Mouse (Mus musculus): ENCODE results near the gene Sdhd. TPM values are rescaled to one million over a fixed set of nuclear protein-coding genes. Genes with fewer than 3 reads are reported as not detected.

Gene Sdhd
- polyA plus RNA-seq, 1 experiment, result 133 TPM

GRCm38 (mm10) chr9:50616161-50616560 is 12.5 kb upstream of the Sdhd start:
- no peak for TF ChIP-seq CTCF (IDR thresholded peaks at IDR 0.05; ENCODE audit: low read depth, low read length)
- no peak for TF ChIP-seq POLR2A (IDR thresholded peaks at IDR 0.05; ENCODE audit: borderline replicate concordance, low read depth, low read length)
- Histone ChIP-seq H3K4me1 (ENCODE audit: control insufficient read depth, insufficient read depth, low read length) (peaks cover 4% of the 10 kb centered on the region), H3K27ac (ENCODE audit: insufficient read depth, low read depth, low read length) (no peak overlapping the region), H3K4me3 (ENCODE audit: insufficient read depth, low read length) (peak overlapping the region; percentile 80)

DNA sequence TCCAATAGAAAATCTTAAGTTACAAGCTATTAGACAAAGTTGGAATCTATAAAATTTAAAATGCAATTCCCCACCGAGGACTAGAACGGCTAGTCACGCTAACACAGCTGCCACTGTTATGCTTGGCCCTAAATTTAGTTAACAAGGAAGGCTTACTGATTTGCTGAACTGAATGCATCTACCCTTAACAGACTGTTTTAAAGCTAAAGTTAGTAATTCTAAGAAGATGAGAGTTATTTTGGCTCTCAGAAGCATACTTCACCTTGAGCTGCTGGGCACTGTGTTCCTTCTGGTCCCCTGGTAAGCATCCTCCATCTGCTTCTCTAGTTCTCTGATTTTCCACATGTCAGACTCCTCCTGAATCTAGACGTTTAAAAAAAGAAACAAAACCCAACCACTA is 8.5 kb upstream of the Sdhd start:
- no peak overlapping the region for H3K4me3 ChIP-seq (ENCODE audit: insufficient read depth, low read length)

GRCm38 (mm10) chr9:50604338-50604737 is 726 bp upstream of the Sdhd start:
- Histone ChIP-seq H3K4me1 (ENCODE audit: control insufficient read depth, insufficient read depth, low read length) (peaks cover 21% of the 10 kb centered on the region), H3K27ac (ENCODE audit: insufficient read depth, low read depth, low read length) (peak overlapping the region; percentile 57), H3K4me3 (ENCODE audit: insufficient read depth, low read length) (peak overlapping the region; percentile 68)
- TF ChIP-seq CTCF (IDR thresholded peaks at IDR 0.05; ENCODE audit: low read depth, low read length), result no peak

More for the DNA sequence above, 8.5 kb upstream of the Sdhd start:
- Histone ChIP-seq H3K27ac (ENCODE audit: insufficient read depth, low read depth, low read length) (no peak overlapping the region), H3K4me1 (ENCODE audit: control insufficient read depth, insufficient read depth, low read length) (peaks cover 6% of the 10 kb centered on the region)
- no peak for TF ChIP-seq CTCF (IDR thresholded peaks at IDR 0.05; ENCODE audit: low read depth, low read length)
- TF ChIP-seq POLR2A (IDR thresholded peaks at IDR 0.05; ENCODE audit: borderline replicate concordance, low read depth, low read length), result no peak

DNA sequence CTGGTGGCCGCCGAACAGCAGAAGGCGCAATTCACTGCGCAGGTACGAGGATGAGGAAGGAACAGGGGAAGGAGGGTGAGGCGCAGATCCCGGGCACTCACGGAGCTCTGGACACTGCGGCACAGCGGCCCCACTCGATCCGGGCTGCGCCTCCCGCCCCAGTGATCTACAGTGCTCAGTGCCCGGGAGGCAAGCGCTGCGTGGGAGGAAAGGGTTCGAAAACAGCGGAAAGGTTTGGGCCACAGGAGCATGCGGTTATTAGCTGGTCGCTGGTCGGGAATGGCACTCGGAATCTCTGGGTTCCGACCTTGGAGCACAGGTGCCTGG is 349 bp upstream of the Sdhd start:
- TF ChIP-seq CTCF (IDR thresholded peaks at IDR 0.05; ENCODE audit: low read depth, low read length) (no peak), POLR2A (IDR thresholded peaks at IDR 0.05; ENCODE audit: borderline replicate concordance, low read depth, low read length) (no peak)
- Histone ChIP-seq H3K4me1 (ENCODE audit: control insufficient read depth, insufficient read depth, low read length) (peaks cover 21% of the 10 kb centered on the region), H3K27ac (ENCODE audit: insufficient read depth, low read depth, low read length) (peak overlapping the region; percentile 57), H3K4me3 (ENCODE audit: insufficient read depth, low read length) (peak overlapping the region; percentile 68)

- peaks cover 19% of the 10 kb centered on the region for H3K4me1 ChIP-seq (ENCODE audit: control insufficient read depth, insufficient read depth, low read length)
Measured at GRCm38 (mm10) chr9:50602055-50602845, 1.4 kb downstream of the Sdhd start.

DNA sequence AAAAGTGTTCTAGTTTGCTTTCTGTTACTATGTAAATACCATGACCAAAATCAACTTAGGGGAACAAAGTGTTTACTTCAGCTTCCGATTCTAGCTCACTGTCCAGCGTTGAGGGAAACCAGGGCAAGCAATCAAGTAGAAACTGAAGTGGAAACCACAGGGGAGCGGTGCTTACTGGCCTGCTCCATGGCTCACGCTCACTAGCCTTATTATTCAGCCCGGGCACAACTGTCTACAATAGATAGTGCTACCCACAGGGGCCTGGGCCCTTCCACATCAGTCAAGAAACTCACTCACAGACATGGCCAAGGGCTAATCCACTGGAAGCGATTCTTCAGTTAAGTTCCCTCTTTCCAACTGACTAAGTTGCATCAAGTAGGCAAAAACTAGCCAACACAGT is 2.1 kb downstream of the Sdhd start:
- Histone ChIP-seq H3K27ac (ENCODE audit: insufficient read depth, low read depth, low read length) (no peak overlapping the region), H3K4me3 (ENCODE audit: insufficient read depth, low read length) (no peak overlapping the region), H3K4me1 (ENCODE audit: control insufficient read depth, insufficient read depth, low read length) (peaks cover 18% of the 10 kb centered on the region)
- TF ChIP-seq POLR2A (IDR thresholded peaks at IDR 0.05; ENCODE audit: borderline replicate concordance, low read depth, low read length), result no peak
- TF ChIP-seq CTCF (IDR thresholded peaks at IDR 0.05; ENCODE audit: low read depth, low read length), result no peak

More at GRCm38 (mm10) chr9:50602055-50602845, 1.4 kb downstream of the Sdhd start:
- TF ChIP-seq POLR2A (IDR thresholded peaks at IDR 0.05; ENCODE audit: borderline replicate concordance, low read depth, low read length), result no peak
- TF ChIP-seq CTCF (IDR thresholded peaks at IDR 0.05; ENCODE audit: low read depth, low read length), result no peak
- Histone ChIP-seq H3K27ac (ENCODE audit: insufficient read depth, low read depth, low read length) (no peak overlapping the region), H3K4me3 (ENCODE audit: insufficient read depth, low read length) (peak overlapping the region; percentile 68)

DNA sequence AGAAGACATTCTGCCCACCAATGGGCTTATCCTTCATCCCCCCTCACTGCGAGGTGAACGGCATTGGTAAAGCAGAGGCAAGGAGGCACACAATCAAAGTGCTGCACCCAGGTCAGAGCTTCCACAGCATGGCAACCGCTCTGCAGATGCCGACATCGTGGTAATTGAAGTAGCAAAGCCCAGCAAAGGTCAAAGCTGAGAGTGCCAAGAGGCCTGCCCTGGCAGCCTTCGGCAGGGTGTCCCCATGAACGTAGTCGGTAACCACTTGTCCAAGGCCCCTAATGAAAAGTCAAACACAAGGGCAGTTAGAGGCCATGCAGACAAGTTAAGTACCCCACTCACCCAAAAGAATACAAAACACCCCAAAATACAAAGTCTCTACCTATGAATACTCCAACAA is 6.6 kb downstream of the Sdhd start:
- TF ChIP-seq CTCF (IDR thresholded peaks at IDR 0.05; ENCODE audit: low read depth, low read length) (no peak), POLR2A (IDR thresholded peaks at IDR 0.05; ENCODE audit: borderline replicate concordance, low read depth, low read length) (no peak)
- Histone ChIP-seq H3K27ac (ENCODE audit: insufficient read depth, low read depth, low read length) (no peak overlapping the region), H3K4me3 (ENCODE audit: insufficient read depth, low read length) (no peak overlapping the region), H3K4me1 (ENCODE audit: control insufficient read depth, insufficient read depth, low read length) (peaks cover 12% of the 10 kb centered on the region)

DNA sequence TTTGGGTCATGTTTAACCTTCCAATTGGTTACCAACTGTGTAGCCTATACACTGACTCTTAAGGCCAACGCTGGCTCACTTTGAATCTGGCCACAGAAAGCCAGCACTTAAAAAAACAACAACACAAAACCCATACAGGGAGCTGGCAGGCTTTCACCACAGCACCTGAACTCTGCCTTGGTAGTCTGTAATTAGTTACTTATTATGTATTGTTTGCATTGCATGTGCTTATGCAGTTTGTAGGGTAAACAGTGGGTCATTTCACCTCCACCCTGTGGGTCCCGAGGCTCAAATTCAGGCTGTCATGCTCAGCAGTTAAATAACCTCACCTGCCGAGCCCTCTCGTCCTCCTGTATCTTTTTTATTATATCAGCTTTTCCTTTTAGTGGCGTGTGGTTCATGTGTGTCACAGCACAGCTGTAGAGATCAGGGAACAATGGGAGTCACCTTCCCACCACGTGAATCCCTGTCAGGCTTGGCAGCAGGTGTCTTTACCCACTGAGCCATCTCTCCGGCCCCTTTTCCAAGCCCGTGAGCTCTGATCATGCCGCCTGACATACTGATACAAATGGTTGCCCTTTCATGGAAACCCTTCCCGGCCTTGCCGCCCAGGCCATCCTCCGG is 8.7 kb downstream of the Sdhd start:
- peaks cover 17% of the 10 kb centered on the region for H3K4me1 ChIP-seq (ENCODE audit: control insufficient read depth, insufficient read depth, low read length)
- TF ChIP-seq POLR2A (IDR thresholded peaks at IDR 0.05; ENCODE audit: borderline replicate concordance, low read depth, low read length) (no peak), CTCF (IDR thresholded peaks at IDR 0.05; ENCODE audit: low read depth, low read length) (no peak)
- no peak overlapping the region for H3K27ac ChIP-seq (ENCODE audit: insufficient read depth, low read depth, low read length)
- H3K4me3 ChIP-seq (ENCODE audit: insufficient read depth, low read length), result no peak overlapping the region

- Histone ChIP-seq H3K27ac (ENCODE audit: insufficient read depth, low read depth, low read length) (no peak overlapping the region), H3K4me3 (ENCODE audit: insufficient read depth, low read length) (no peak overlapping the region), H3K4me1 (ENCODE audit: control insufficient read depth, insufficient read depth, low read length) (peaks cover 20% of the 10 kb centered on the region)
- TF ChIP-seq CTCF (IDR thresholded peaks at IDR 0.05; ENCODE audit: low read depth, low read length), result peak; percentile 63
- no peak for TF ChIP-seq POLR2A (IDR thresholded peaks at IDR 0.05; ENCODE audit: borderline replicate concordance, low read depth, low read length)
Measured at GRCm38 (mm10) chr9:50593544-50593943, 10.1 kb downstream of the Sdhd start.

DNA sequence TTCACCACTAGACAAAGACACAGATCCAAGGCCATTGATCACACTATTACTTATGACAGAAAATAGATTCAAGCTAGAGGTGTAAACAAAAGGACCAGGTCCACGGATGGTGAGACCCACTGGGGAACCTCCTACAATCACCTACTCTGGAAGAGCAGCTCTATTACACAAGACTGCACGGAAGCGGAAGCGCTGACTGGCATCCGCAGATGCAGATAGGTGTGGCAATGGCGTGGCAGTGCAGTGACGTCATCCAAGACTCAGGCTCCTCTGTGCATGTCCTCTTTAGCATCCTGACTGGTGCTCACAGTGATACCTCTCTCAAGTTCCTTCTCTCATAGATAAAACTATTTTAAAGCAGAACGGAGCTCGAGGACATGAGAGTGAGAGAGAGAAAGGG is 10.7 kb downstream of the Sdhd start:
- TF ChIP-seq CTCF (IDR thresholded peaks at IDR 0.05; ENCODE audit: low read depth, low read length) (no peak), POLR2A (IDR thresholded peaks at IDR 0.05; ENCODE audit: borderline replicate concordance, low read depth, low read length) (no peak)
- no peak overlapping the region for H3K27ac ChIP-seq (ENCODE audit: insufficient read depth, low read depth, low read length)
- H3K4me3 ChIP-seq (ENCODE audit: insufficient read depth, low read length), result no peak overlapping the region
- peaks cover 21% of the 10 kb centered on the region for H3K4me1 ChIP-seq (ENCODE audit: control insufficient read depth, insufficient read depth, low read length)
